Mouse (Mus musculus) heart, postnatal 0 days (tissue): ENCODE measurements around the gene Smpd3.

Experiments used
- CTCF ChIP-seq: IDR thresholded peaks from 2 replicates; pipeline ENCODE4 v1.5.1; 2016; ENCODE audit warnings: antibody characterized with exemption, control low read depth, low read depth
- EP300 ChIP-seq: IDR thresholded peaks from 2 replicates; pipeline ENCODE4 v1.6.1; 2016; ENCODE audit warnings: antibody characterized with exemption, low read depth

DNA sequence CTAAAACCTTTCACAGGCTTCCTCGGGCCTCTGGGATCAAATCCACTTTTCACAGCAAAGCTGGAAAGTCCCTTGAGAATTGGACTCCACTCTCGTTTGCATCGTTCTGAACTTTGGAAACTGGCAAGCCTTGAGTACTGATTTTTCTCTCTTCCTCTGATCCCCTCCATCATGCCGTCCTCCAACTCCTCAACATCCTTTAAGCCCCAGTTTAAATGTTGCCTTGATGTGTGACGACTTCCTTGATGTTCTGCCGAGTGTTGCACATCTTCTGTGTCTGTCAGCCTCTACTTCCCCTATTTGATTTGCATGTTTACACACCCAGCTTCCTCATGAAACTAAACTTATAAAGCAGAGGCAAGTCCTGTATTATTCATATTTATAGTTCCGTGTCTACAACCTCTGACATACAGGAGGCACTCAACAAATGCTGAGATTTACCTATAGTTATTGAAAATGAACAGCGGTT is 987 bp upstream of the Smpd3 start:
- TF ChIP-seq CTCF (no peak), EP300 (no peak)
